Mouse (Mus musculus): ENCODE measurements at regions not wholly inside any gene's neighbourhood (a gene's known extent, or its start where the extent isn't known, plus 50 kb on each side); places are given as distances from the start of the nearest gene placed in this dataset.

GRCm38 (mm10) chr6:112187636-112188035 is 85.9 kb upstream of the Lmcd1 start:
- TF ChIP-seq CTCF (IDR thresholded peaks at IDR 0.05; ENCODE audit: borderline replicate concordance, extremely low read depth, insufficient read depth, insufficient read length) (no peak), POLR2A (IDR thresholded peaks at IDR 0.05; ENCODE audit: borderline replicate concordance, extremely low read depth, insufficient read depth, insufficient read length, poor library complexity, severe bottlenecking) (no peak)

Data from brain, embryonic 14.5 days (tissue).